Mouse (Mus musculus) testis, adult 2 months (tissue): ENCODE measurements around the gene Ccdc15.

Experiments used
- CTCF ChIP-seq: fragments of 200-500 bp; IDR thresholded peaks from 2 replicates; pipeline ENCODE4 v1.5.1; 2012; ENCODE audit warnings: low read depth, mild to moderate bottlenecking, inconsistent platforms, low read length, moderate library complexity; ENCODE audit not compliant: control insufficient read depth, insufficient read depth, insufficient replicate concordance
- POLR2A ChIP-seq: fragments of 200-500 bp; IDR thresholded peaks from 2 replicates; pipeline ENCODE4 v1.6.1; 2012; ENCODE audit warnings: low read depth, mild to moderate bottlenecking, inconsistent platforms, low read length, moderate library complexity; ENCODE audit not compliant: control insufficient read depth

GRCm38 (mm10) chr9:37245810-37246209 lies 102.4 kb downstream of the Ccdc15 start:
- no peak for TF ChIP-seq CTCF
- no peak for TF ChIP-seq POLR2A
